Mouse (Mus musculus) C2C12 (cell line): Measurements from ENCODE around the gene Fmc1. TPM values are rescaled to one million over a fixed set of nuclear protein-coding genes. Genes with fewer than 3 reads are reported as not detected.
A peak's percentile ranks its signal among the peaks of the same experiment; 100 is the strongest.

ENCODE experiments used
- H3K27me3 ChIP-seq: one replicate; pipeline ENCODE4 v1.6.1; 2011; ENCODE audit not compliant: control insufficient read depth, insufficient read depth, insufficient read length
- H3K36me3 ChIP-seq: one replicate; pipeline ENCODE4 v1.6.1; 2011; ENCODE audit not compliant: control insufficient read depth, insufficient read depth
- H3K4me3 ChIP-seq: one replicate; pipeline ENCODE4 v1.5.1; 2011; ENCODE audit warnings: mild to moderate bottlenecking, control low read depth; ENCODE audit not compliant: poor library complexity, insufficient read depth, severe bottlenecking
- H3K79me2 ChIP-seq: one replicate; pipeline ENCODE4 v1.6.1; 2011; ENCODE audit not compliant: control insufficient read depth, insufficient read depth
- H3K79me3 ChIP-seq: one replicate; pipeline ENCODE4 v1.6.1; 2011; ENCODE audit warnings: low read depth, control low read depth
- H3ac ChIP-seq: one replicate; pipeline ENCODE3; 2011; ENCODE audit warnings: low read depth; ENCODE audit not compliant: control insufficient read depth, insufficient read length
- CEBPB ChIP-seq: IDR thresholded peaks from one replicate; pipeline ENCODE4 v1.6.1; 2011; ENCODE audit warnings: low read depth, mild to moderate bottlenecking, control low read depth, moderate library complexity
- CTCF ChIP-seq: IDR thresholded peaks from one replicate; pipeline ENCODE4 v1.5.1; 2011; ENCODE audit not compliant: control insufficient read depth, insufficient read depth, insufficient read length
- FOSL1 ChIP-seq: IDR thresholded peaks from one replicate; pipeline ENCODE4 v1.8.0; 2011; ENCODE audit warnings: mild to moderate bottlenecking, low read length; ENCODE audit not compliant: poor library complexity, insufficient read depth, severe bottlenecking
- MAX ChIP-seq: IDR thresholded peaks from one replicate; pipeline ENCODE4 v1.6.1; 2011; ENCODE audit warnings: mild to moderate bottlenecking, control low read depth
- MYOD1 ChIP-seq: IDR thresholded peaks from one replicate; pipeline ENCODE4 v1.6.1; 2011; ENCODE audit warnings: low read depth; ENCODE audit not compliant: control insufficient read depth, insufficient read length
- MYOG ChIP-seq: IDR thresholded peaks from one replicate; pipeline ENCODE4 v1.6.1; 2011; ENCODE audit not compliant: control insufficient read depth, insufficient read length; ENCODE audit errors: extremely low read depth
- USF1 ChIP-seq: IDR thresholded peaks from one replicate; pipeline ENCODE4 v1.6.1; 2011; ENCODE audit warnings: low read depth, mild to moderate bottlenecking, control low read depth, moderate library complexity
- long read RNA-seq, 2 experiments: library from polyadenylated mRNA; unstranded; transcript quantifications; one replicate each; pipeline ENCODE4 v2.0.0; 2019 to 2020
- polyA plus RNA-seq: library from polyadenylated mRNA; unstranded; fragments of >200 nt; fragmentation: generic; extraction: Trizol; gene quantifications from one replicate; pipeline ENCODE4 v1.2.1, GENCODE M21; 2012; ENCODE audit warnings: missing spikeins

Fmc1 gene
- polyA plus RNA-seq: 109 TPM
- long read RNA-seq, experiment 1, transcript Fmc1-201 (2 exons, 479 nt): major isoform, 9 of 9 reads
- long read RNA-seq, experiment 1, partial matches to known transcripts: 0 of 9 reads
- long read RNA-seq, experiment 1, other reads (novel, unspliced or antisense): 0 of 9 reads
- long read RNA-seq, experiment 2: 0 reads

DNA sequence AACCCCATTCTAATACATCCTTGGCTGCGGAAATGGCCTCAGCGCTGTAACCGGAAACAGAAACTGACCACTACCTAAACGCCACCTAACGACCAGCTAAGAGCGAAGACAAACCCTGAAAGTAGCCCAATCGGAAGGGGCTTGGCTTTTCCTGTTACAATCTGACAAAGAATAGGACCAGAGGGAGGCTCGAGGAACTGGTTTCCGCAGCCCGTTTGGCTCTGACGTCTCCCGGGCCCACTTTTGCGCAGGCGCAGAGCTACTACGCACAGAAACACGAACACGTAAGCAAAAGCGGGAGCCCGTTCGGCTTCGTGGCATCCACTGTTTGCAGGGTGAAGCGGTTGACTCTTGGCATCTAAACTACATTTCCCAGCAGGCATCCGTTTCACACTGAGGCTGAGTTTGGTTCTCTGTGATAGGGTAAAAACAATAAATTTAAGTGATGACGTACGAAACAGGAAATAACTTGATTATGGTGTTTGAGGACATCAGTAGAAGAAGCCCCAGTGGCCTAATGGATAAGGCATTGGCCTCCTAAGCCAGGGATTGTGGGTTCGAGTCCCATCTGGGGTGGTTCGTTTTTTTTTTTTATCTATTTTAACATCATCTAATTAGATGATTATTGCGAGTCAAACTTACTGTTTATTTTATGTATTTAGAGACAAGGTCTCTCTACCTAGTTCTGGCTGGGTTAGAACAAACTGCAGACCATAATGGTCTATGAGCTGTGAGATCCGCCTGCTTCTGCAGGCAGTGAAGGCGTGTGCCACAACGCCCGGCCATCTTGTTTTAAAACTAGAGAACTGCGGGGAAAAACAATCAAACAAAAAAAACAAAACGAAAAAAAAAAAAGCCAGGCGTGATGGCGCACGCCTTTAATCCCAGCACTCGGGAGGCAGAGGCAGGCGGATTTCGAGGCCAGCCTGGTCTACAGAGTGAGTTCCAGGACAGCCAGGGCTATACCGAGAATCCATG, at the start of gene Fmc1:
Gene Fmc1, plus strand, starts transcription at position 75 of the 978 bp plus-strand sequence.
- H3ac ChIP-seq: peak within 1 kb of the TSS; percentile 70
- TF ChIP-seq MAX: peak; percentile 31
- no peak for TF ChIP-seq CEBPB
- no peaks in the 10 kb centered on the region for H3K27me3 ChIP-seq
- peaks cover 9% of the 10 kb centered on the region for H3K79me2 ChIP-seq
- H3K79me3 ChIP-seq: no peaks in the 10 kb centered on the region
- no peaks in the 10 kb centered on the region for H3K36me3 ChIP-seq
- peak within 1 kb of the TSS; percentile 96 for H3K4me3 ChIP-seq

DNA sequence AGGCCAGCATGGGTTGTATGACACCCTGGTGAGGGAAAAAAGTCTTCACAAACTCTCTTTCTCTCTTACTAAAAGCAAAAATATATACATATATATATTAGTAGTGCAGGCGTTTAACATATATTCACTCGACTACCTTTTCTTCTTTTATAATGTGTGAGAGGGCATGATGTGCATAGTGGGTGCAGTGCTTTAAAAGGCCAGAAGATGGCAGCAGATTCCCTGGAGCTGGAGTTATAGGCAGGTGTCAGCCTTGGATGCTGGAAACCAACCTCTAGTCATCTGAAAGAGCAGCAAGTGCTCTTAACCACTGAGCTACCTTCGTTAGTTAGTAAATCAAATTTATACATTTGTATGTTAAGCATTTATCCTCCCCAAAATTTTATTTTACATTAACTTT, 40.8 kb upstream of the Fmc1 start:
- Histone ChIP-seq H3K79me2 (no peaks in the 10 kb centered on the region), H3K27me3 (no peaks in the 10 kb centered on the region), H3K4me3 (no peak overlapping the region), H3ac (no peak overlapping the region), H3K79me3 (no peaks in the 10 kb centered on the region), H3K36me3 (peaks cover 44% of the 10 kb centered on the region)
- TF ChIP-seq FOSL1 (no peak), MYOD1 (no peak), CEBPB (no peak), USF1 (no peak), MAX (no peak), MYOG (no peak), CTCF (no peak)

DNA sequence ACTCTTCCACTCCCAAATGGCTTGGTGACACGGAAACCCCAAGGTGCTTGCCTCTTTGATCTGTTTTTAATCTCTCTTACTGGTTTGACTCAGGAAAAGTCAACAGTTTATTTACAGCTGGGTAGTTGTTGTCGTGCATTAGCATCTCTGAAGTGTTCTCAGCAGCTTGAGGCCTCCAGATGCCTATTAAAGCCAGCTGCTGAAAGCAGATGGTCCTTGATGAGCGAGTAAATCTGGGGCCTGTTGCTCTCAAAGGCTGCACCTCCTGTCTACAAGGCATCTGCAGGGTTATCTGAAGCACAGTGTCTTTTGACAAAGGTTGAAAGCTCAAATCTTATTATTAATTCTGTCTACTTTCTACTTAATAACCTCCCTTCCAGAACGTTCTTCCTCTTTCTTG, 37.7 kb upstream of the Fmc1 start:
- TF ChIP-seq MAX (no peak), CTCF (no peak), MYOD1 (no peak), CEBPB (no peak)
- Histone ChIP-seq H3K79me3 (no peaks in the 10 kb centered on the region), H3K36me3 (peaks cover 36% of the 10 kb centered on the region)

DNA sequence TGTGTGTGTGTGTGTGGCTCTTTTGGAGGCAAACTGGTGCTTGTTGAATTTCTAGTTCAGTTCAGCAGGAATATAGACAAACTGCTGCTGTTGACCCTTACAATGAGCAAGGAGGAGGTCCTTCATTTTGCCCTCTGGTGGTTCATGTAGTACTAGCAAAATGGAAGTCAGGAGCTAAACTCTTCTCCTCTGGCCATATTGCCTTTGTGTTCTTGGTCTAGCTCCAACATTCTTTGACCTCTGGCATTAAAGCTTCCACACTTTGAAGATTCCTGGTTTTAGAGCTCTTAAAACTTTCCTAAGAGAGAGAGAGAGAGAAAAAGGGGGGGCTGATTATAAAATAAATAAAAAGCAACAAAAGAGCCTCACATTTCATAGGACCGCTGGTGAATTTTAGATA, 21.2 kb upstream of the Fmc1 start:
- H3K79me2 ChIP-seq: no peaks in the 10 kb centered on the region
- H3K27me3 ChIP-seq: no peaks in the 10 kb centered on the region
- no peak for TF ChIP-seq CTCF
- peaks cover 12% of the 10 kb centered on the region for H3K36me3 ChIP-seq
- no peaks in the 10 kb centered on the region for H3K79me3 ChIP-seq
- H3K4me3 ChIP-seq: no peak overlapping the region
- no peak overlapping the region for H3ac ChIP-seq

More for the DNA sequence above, 37.7 kb upstream of the Fmc1 start:
- no peak overlapping the region for H3ac ChIP-seq
- no peaks in the 10 kb centered on the region for H3K79me2 ChIP-seq
- H3K4me3 ChIP-seq: no peak overlapping the region
- H3K27me3 ChIP-seq: no peaks in the 10 kb centered on the region

- Histone ChIP-seq H3K79me2 (no peaks in the 10 kb centered on the region), H3K79me3 (no peaks in the 10 kb centered on the region), H3K27me3 (no peaks in the 10 kb centered on the region), H3K4me3 (no peak overlapping the region), H3K36me3 (peaks cover 12% of the 10 kb centered on the region), H3ac (no peak overlapping the region)
- TF ChIP-seq CEBPB (no peak), MAX (no peak), FOSL1 (no peak), USF1 (no peak), CTCF (no peak), MYOD1 (no peak), MYOG (no peak)
Observed at GRCm38 (mm10) chr6:38512830-38513229, 20.5 kb upstream of the Fmc1 start.

- TF ChIP-seq FOSL1: no peak
- TF ChIP-seq CTCF: no peak
- no peak for TF ChIP-seq CEBPB
- no peak for TF ChIP-seq MAX
- Histone ChIP-seq H3K79me3 (no peaks in the 10 kb centered on the region), H3K4me3 (no peak overlapping the region), H3K79me2 (no peaks in the 10 kb centered on the region), H3K27me3 (no peaks in the 10 kb centered on the region), H3ac (no peak overlapping the region), H3K36me3 (peaks cover 4% of the 10 kb centered on the region)
Observed at GRCm38 (mm10) chr6:38515201-38515600, 18.1 kb upstream of the Fmc1 start.
